Mouse (Mus musculus) liver, postnatal 0 days (tissue): Measurements from ENCODE around the gene Fhl1.

ENCODE experiments used
- CTCF ChIP-seq: sonication (generic); IDR thresholded peaks from 2 replicates; pipeline ENCODE4 v1.5.1; 2016; ENCODE audit warnings: antibody characterized with exemption, low read depth
- EP300 ChIP-seq: IDR thresholded peaks from 2 replicates; pipeline ENCODE4 v1.6.1; 2016; ENCODE audit warnings: antibody characterized with exemption, low read depth, mild to moderate bottlenecking

GRCm38 (mm10) chrX:56790591-56790990 lies 59.0 kb downstream of the Fhl1 start:
- TF ChIP-seq EP300 (no peak), CTCF (no peak)
